In the genomic region with DNA sequence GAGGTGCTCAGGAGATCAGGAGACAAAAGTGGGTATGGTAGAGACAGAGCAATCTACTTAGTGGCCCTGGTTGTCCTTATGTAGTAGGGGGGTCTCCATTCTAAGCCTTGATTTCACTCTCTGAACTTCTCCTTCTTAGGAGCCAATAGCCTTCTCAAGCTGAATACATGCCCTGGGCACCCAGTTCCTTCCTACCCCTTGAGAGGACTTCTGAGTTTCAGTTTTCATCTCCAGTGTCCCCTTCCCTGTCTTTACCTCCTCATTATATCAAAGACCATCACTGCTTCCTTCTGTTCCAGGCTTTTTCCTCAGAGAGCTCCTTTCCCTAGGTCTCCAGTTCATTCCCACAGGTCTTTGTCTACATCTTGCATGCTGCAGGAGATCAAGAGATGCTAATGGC, we compare ENCODE assay signal across 9 mouse cellular contexts. TPM values are rescaled to one million over a fixed set of nuclear protein-coding genes. Genes with fewer than 3 reads are reported as not detected.
DNase-seq lines count a peak whose midpoint lies in the region; ATAC-seq and TF ChIP-seq lines count a peak whose summit lies in the region.
"Had no signal": no experiment of that assay in that cellular context is flagged by ENCODE, and none has a peak within 500 bp of the region (broad histone marks: within the 10 kb centered on the region; RNA-seq: fewer than 3 reads in every experiment).

No protein-coding gene starts in this region.

- no peaks in the 10 kb centered on the region for H3K9me3 ChIP-seq in hindbrain, embryonic 11.5 days (ENCODE audit: control insufficient read depth, low read length)

- no peak for TF ChIP-seq POLR2A in heart, adult 2 months (IDR thresholded peaks at IDR 0.05; ENCODE audit: insufficient read depth, low read depth, low read length)

- H3K27me3 ChIP-seq in heart, adult 2 months (ENCODE audit: control insufficient read depth, insufficient read depth, low read length) = 0 out of 2 replicates have a peak, but pooled peaks cover 1% of the 10 kb centered on the region
- H3K27me3 ChIP-seq in C2C12 (ENCODE audit: control insufficient read depth, insufficient read depth, insufficient read length) = no peaks in the 10 kb centered on the region
- H3K27me3 ChIP-seq in hindbrain, embryonic 11.5 days (ENCODE audit: control insufficient read depth, insufficient read depth, low read length) = peaks cover 60% of the 10 kb centered on the region

- no peak for ATAC-seq in hindbrain, embryonic 11.5 days (ENCODE audit: low FRiP score)
- ATAC-seq in megakaryocyte progenitor cell, adult 5-6 weeks (replicated peaks; ENCODE audit: poor library complexity) = peak; percentile 47; the same call in 1 of the 2 replicates

- no peak overlapping the region for H3ac ChIP-seq in C2C12 (ENCODE audit: control insufficient read depth, insufficient read length, low read depth)

- no peak overlapping the region for H3K9ac ChIP-seq in heart, adult 2 months (ENCODE audit: low read depth, low read length)
- peak overlapping the region; percentile 70; the same call in 1 of the 2 replicates for H3K9ac ChIP-seq in hindbrain, embryonic 11.5 days (ENCODE audit: low read depth, low read length)

- H3K79me2 ChIP-seq in heart, adult 2 months (replicated peaks; ENCODE audit: control insufficient read depth, insufficient read depth, low read length) = no peaks in the 10 kb centered on the region
- H3K79me2 ChIP-seq in C2C12 (ENCODE audit: control insufficient read depth, insufficient read depth) = peaks cover 40% of the 10 kb centered on the region

- no peaks in the 10 kb centered on the region for H3K36me3 ChIP-seq in heart, adult 2 months (ENCODE audit: control insufficient read depth, insufficient read depth, low read length)
- peaks cover 14% of the 10 kb centered on the region for H3K36me3 ChIP-seq in C2C12 (ENCODE audit: control insufficient read depth, insufficient read depth)
- no peaks in the 10 kb centered on the region for H3K36me3 ChIP-seq in hindbrain, embryonic 11.5 days (ENCODE audit: control insufficient read depth, insufficient read depth, low read length)

- peak overlapping the region; percentile 59 for H3K4me3 ChIP-seq in heart, adult 2 months
- H3K4me3 ChIP-seq in C2C12 (ENCODE audit: insufficient read depth, poor library complexity, severe bottlenecking) = peak overlapping the region; percentile 6
- peak overlapping the region; percentile 43 for H3K4me3 ChIP-seq in hindbrain, embryonic 11.5 days (ENCODE audit: low read depth, low read length)

- no peak for DNase-seq in heart, adult 2 months
- no peak for DNase-seq in heart, postnatal 10 days
- peak; percentile 27 for DNase-seq in hindbrain, embryonic 11.5 days (ENCODE audit: low spot score)
- DNase-seq in ovary, adult 18-20 months (ENCODE audit: low spot score) = no peak
- no peak for DNase-seq in cerebellum, adult 11 months
- DNase-seq in ovary, postnatal 10 days (ENCODE audit: low spot score) = no peak

- H3K79me3 ChIP-seq in C2C12 (ENCODE audit: low read depth) = peaks cover 29% of the 10 kb centered on the region

- intact Hi-C loops in heart, adult 2 months (cut with DNase I) = loop anchor here (5.0 kb wide), 1 partner anchor 34 kb away; no protein-coding TSS in a partner anchor
- intact Hi-C loops in heart, postnatal 10 days (cut with DNase I) = no loop called here

- peak overlapping the region; percentile 32; the same call in 1 of the 2 replicates for H3K27ac ChIP-seq in heart, adult 2 months
- H3K27ac ChIP-seq in hindbrain, embryonic 11.5 days (ENCODE audit: low read depth, low read length) = no peak overlapping the region

- TF ChIP-seq CTCF in heart, adult 2 months (IDR thresholded peaks at IDR 0.05) = no peak
- no peak for TF ChIP-seq CTCF in C2C12 (IDR thresholded peaks at IDR 0.05; ENCODE audit: control insufficient read depth, insufficient read depth, insufficient read length)

- no peak for TF ChIP-seq EP300 in heart, adult 2 months (IDR thresholded peaks at IDR 0.05; ENCODE audit: insufficient read depth, low read depth, low read length)

- H3K4me1 ChIP-seq in heart, adult 2 months (ENCODE audit: control insufficient read depth, insufficient read depth, low read length) = no peaks in the 10 kb centered on the region
- peaks cover 4% of the 10 kb centered on the region for H3K4me1 ChIP-seq in hindbrain, embryonic 11.5 days (replicated peaks; ENCODE audit: control insufficient read depth, insufficient read depth, low read length)

- H3K4me2 ChIP-seq in hindbrain, embryonic 11.5 days (replicated peaks; ENCODE audit: low read depth, low read length) = peak overlapping the region; percentile 81

TF ChIP-seq in C2C12, 6 proteins besides CTCF, POLR2A, EP300 and RAD21:
- TF ChIP-seq MYOG (IDR thresholded peaks at IDR 0.05; ENCODE audit: control insufficient read depth, extremely low read depth, insufficient read length) (no peak), MAX (IDR thresholded peaks at IDR 0.05) (no peak), FOSL1 (IDR thresholded peaks at IDR 0.05; ENCODE audit: insufficient read depth, low read length, poor library complexity, severe bottlenecking) (no peak), USF1 (IDR thresholded peaks at IDR 0.05; ENCODE audit: low read depth) (no peak), CEBPB (IDR thresholded peaks at IDR 0.05; ENCODE audit: low read depth) (no peak)
TF ChIP-seq in C2C12: peak in this region for 0.

RNA-seq across cellular contexts. Expression of a gene that starts 0.6 kb away (rescaled TPM):
- total RNA-seq in heart, adult 2 months (2021) = 1 to 10 TPM; 4.1 to 5.2 TPM
- 10.8 and 13.4 TPM in 2 replicates for polyA plus RNA-seq in heart, adult 2 months (2012; rRNA removed)
- total RNA-seq in heart, postnatal 10 days (2021) = 10 to 100 TPM; 15.1 to 16.0 TPM
- polyA plus RNA-seq in C2C12 (2012; fragmentation: generic; extraction: Trizol) = 38.5 TPM
- 6.4 and 7.2 TPM in 2 replicates for polyA plus RNA-seq in hindbrain, embryonic 11.5 days (2014; fragmentation: Nextera tagmentation; extraction: Ambion mirVana)
- total RNA-seq in megakaryocyte progenitor cell, adult 5-6 weeks (2015) = 0.10 TPM in 1 of 2 replicates, not detected in the other
- total RNA-seq in megakaryocyte progenitor cell, adult 5-6 weeks (2017) = 0.07 TPM in 1 of 2 replicates, not detected in the other

RNA-seq across cellular contexts. Expression of a gene that starts 36.4 kb away (rescaled TPM):
- not detected for total RNA-seq in heart, adult 2 months (2021)
- polyA plus RNA-seq in heart, adult 2 months (2012; rRNA removed) = not detected in 2 replicates
- total RNA-seq in heart, postnatal 10 days (2021) = under 1 TPM in 1 of 2 experiments, not detected in 1; 0.22 TPM
- polyA plus RNA-seq in C2C12 (2012; fragmentation: generic; extraction: Trizol) = not detected
- polyA plus RNA-seq in hindbrain, embryonic 11.5 days (2014; fragmentation: Nextera tagmentation; extraction: Ambion mirVana) = 0.20 and 0.49 TPM in 2 replicates
- total RNA-seq in megakaryocyte progenitor cell, adult 5-6 weeks (2015) = not detected in 2 replicates
- not detected in 2 replicates for total RNA-seq in megakaryocyte progenitor cell, adult 5-6 weeks (2017)
- total RNA-seq: adrenal gland, postnatal 10 days had no signal

RNA-seq across cellular contexts. Expression of a gene that starts 37.1 kb away (rescaled TPM):
- 10 to 100 TPM; 17.3 to 18.6 TPM for total RNA-seq in heart, adult 2 months (2021)
- polyA plus RNA-seq in heart, adult 2 months (2012; rRNA removed) = 23.6 and 30.2 TPM in 2 replicates
- 10 to 100 TPM; 26.9 to 27.6 TPM for total RNA-seq in heart, postnatal 10 days (2021)
- polyA plus RNA-seq in C2C12 (2012; fragmentation: generic; extraction: Trizol) = 83.6 TPM
- 44.8 and 45.0 TPM in 2 replicates for polyA plus RNA-seq in hindbrain, embryonic 11.5 days (2014; fragmentation: Nextera tagmentation; extraction: Ambion mirVana)
- 7.5 and 10.6 TPM in 2 replicates for total RNA-seq in megakaryocyte progenitor cell, adult 5-6 weeks (2015)
- total RNA-seq in megakaryocyte progenitor cell, adult 5-6 weeks (2017) = 12.8 and 34.6 TPM in 2 replicates

RNA-seq across cellular contexts. Expression of a gene that starts 41.6 kb away (rescaled TPM):
- total RNA-seq in heart, adult 2 months (2021) = 1 to 10 TPM; 1.6 to 2.9 TPM
- 4.6 and 5.2 TPM in 2 replicates for polyA plus RNA-seq in heart, adult 2 months (2012; rRNA removed)
- total RNA-seq in heart, postnatal 10 days (2021) = 1 to 10 TPM; 1.4 TPM
- polyA plus RNA-seq in C2C12 (2012; fragmentation: generic; extraction: Trizol) = 0.66 TPM
- polyA plus RNA-seq in hindbrain, embryonic 11.5 days (2014; fragmentation: Nextera tagmentation; extraction: Ambion mirVana) = 1.8 and 2.9 TPM in 2 replicates
- total RNA-seq in megakaryocyte progenitor cell, adult 5-6 weeks (2015) = 1.3 and 1.9 TPM in 2 replicates
- 1.2 and 2.5 TPM in 2 replicates for total RNA-seq in megakaryocyte progenitor cell, adult 5-6 weeks (2017)

Comparison
In these comparisons a context has a peak if more than half of its experiments do, and no peak if none do; other contexts are left out.
1. H3K4me3 ChIP-seq: peak in every context shown above with its lines; median percentile 59 in heart, adult 2 months; 43 in hindbrain, embryonic 11.5 days; 6 in C2C12.
2. RNA of a gene that starts 0.6 kb away (total RNA-seq): 15.1 to 16.0 TPM in heart, postnatal 10 days and 4.1 to 5.2 TPM in heart, adult 2 months; 0.07 to 0.10 TPM in megakaryocyte progenitor cell, adult 5-6 weeks; every median in the first group is over 4 times any median in the second.